Mouse (Mus musculus): Measurements from ENCODE around the gene Prkaca. TPM values are rescaled to one million over a fixed set of nuclear protein-coding genes. Genes with fewer than 3 reads are reported as not detected.

Gene Prkaca
- total and polyA plus RNA-seq, 3 experiments: 14.0 to 27.3 (median 18.5) TPM

DNA sequence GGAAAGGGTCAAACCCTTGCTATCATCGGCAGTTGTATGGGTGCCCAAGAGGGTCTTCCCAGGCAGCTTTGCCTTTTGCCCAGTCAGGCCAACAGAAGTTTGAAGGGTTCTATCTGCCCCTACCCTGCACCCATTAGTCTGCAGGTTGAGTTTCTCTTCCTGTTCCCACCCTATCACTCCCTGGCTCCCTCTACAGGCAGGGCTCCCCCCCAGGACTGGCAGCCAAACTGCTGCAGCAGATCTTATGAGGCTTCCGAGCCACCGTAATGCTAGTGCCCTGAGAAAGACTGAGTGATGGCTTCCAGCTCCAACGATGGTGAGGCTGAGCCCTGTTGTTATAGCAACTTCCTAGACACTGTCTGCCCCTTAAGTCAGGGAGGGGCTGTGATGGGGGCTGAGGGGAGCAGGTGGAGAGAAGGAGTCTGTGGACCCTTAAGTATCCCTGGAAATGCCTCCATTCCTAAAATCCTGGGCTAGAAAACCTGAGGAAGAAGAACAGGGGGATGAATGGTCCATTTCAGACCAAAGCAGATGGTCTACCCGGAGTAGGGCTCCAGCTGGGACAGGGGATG is 4.1 kb downstream of the Prkaca start:
- Histone ChIP-seq H3K4me1 (ENCODE audit: control insufficient read depth in 1 of 2, insufficient read depth in 2 of 2) (peaks cover 7 to 48% of the 10 kb centered on the region in 2 experiments), H3K79me2 (replicated peaks; ENCODE audit: control insufficient read depth, extremely low read depth, insufficient read depth, poor library complexity, severe bottlenecking) (peaks cover 3% of the 10 kb centered on the region; the same call in 1 of the 2 replicates), H3K36me3 (replicated peaks in 1 of 2; ENCODE audit: control insufficient read depth in 1 of 2, insufficient read depth in 1 of 2, low read length in 1 of 2) (peaks cover 11 to 32% of the 10 kb centered on the region in 2 experiments), H3K9me3 (replicated peaks; ENCODE audit: low read length) (no peaks in the 10 kb centered on the region), H3K9ac (ENCODE audit: insufficient read depth, low read depth) (no peak overlapping the region), H3K4me3 (replicated peaks in 1 of 3; ENCODE audit: low read depth in 2 of 3, low read length in 2 of 3, poor library complexity in 1 of 3) (no peak overlapping the region), H3K4me2 (ENCODE audit: insufficient read depth, low read depth, poor library complexity, severe bottlenecking) (no peak overlapping the region), H3K27ac (ENCODE audit: insufficient read depth, low read depth) (no peak overlapping the region), H3K27me3 (replicated peaks) (no peaks in the 10 kb centered on the region)
- TF ChIP-seq CTCF (conservative IDR thresholded peaks at IDR 0.05 in 1 of 2, IDR thresholded peaks at IDR 0.05 in 1 of 2; ENCODE audit: low read depth in 2 of 2, low read length in 2 of 2): peak in 1 of 2 experiments; percentile 33; a peak in 2 of 4 replicates
- no peak for TF ChIP-seq NRF1 (IDR thresholded peaks at IDR 0.05; ENCODE audit: low read depth, low read length)
- dilution Hi-C loops (cut with MboI; ENCODE audit: extremely low pct_ligation_motif_present, extremely low pct_unique_long_range_greater_than_20kb, low sequenced_read_pairs) (no loop called here), in situ Hi-C loops (cut with MboI; ENCODE audit: low pct_ligation_motif_present, low pct_unique_long_range_greater_than_20kb, low sequenced_read_pairs) (no loop called here)
- no peak for DNase-seq (ENCODE audit: extremely low read depth)

DNA sequence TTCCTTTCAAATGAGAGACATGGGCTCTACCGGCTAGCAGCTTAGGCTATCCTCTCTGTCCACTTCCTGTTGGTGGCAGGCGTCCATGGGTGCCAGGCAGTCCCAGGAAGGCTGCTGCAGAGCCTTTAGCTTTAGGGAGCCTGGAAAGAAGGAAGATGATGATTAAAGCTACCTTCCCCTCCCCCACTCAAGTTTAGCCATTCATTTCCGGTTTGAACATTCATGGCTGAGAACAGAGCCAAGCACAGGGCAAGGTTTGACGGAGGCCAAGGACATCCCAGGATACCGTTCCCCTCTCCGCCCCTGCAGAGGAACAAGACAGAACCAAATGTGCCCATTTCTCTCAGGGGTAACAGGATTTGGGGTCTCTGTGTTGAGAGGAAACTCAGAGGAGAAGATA is 4.9 kb downstream of the Prkaca start:
- Histone ChIP-seq H3K79me2 (replicated peaks; ENCODE audit: control insufficient read depth, extremely low read depth, insufficient read depth, poor library complexity, severe bottlenecking) (peaks cover 3% of the 10 kb centered on the region; the same call in 1 of the 2 replicates), H3K36me3 (replicated peaks in 1 of 2; ENCODE audit: control insufficient read depth in 1 of 2, insufficient read depth in 1 of 2, low read length in 1 of 2) (peaks cover 14 to 39% of the 10 kb centered on the region in 2 experiments), H3K9ac (ENCODE audit: insufficient read depth, low read depth) (no peak overlapping the region), H3K27ac (ENCODE audit: insufficient read depth, low read depth) (no peak overlapping the region), H3K4me1 (ENCODE audit: control insufficient read depth in 1 of 2, insufficient read depth in 2 of 2) (peaks cover 7 to 44% of the 10 kb centered on the region in 2 experiments), H3K9me3 (replicated peaks; ENCODE audit: low read length) (no peaks in the 10 kb centered on the region), H3K4me2 (ENCODE audit: insufficient read depth, low read depth, poor library complexity, severe bottlenecking) (no peak overlapping the region), H3K4me3 (replicated peaks in 1 of 3; ENCODE audit: low read depth in 2 of 3, low read length in 2 of 3, poor library complexity in 1 of 3) (no peak overlapping the region), H3K27me3 (replicated peaks) (no peaks in the 10 kb centered on the region)
- no peak for DNase-seq (ENCODE audit: extremely low read depth)
- TF ChIP-seq USF2 (conservative IDR thresholded peaks at IDR 0.05; ENCODE audit: low read depth, low read length) (no peak), ZKSCAN1 (IDR thresholded peaks at IDR 0.05; ENCODE audit: borderline replicate concordance, low read depth, low read length) (no peak), HCFC1 (IDR thresholded peaks at IDR 0.05; ENCODE audit: low read depth, low read length) (no peak), ELF1 (IDR thresholded peaks at IDR 0.05; ENCODE audit: low read depth, low read length) (no peak), ETS1 (conservative IDR thresholded peaks at IDR 0.05; ENCODE audit: low read depth, low read length) (no peak), SIN3A (IDR thresholded peaks at IDR 0.05; ENCODE audit: low read length) (no peak), IRF4 (IDR thresholded peaks at IDR 0.05; ENCODE audit: low read depth, low read length) (no peak), JUND (conservative IDR thresholded peaks at IDR 0.05; ENCODE audit: low read depth, low read length) (no peak), GABPA (IDR thresholded peaks at IDR 0.05; ENCODE audit: insufficient replicate concordance, low read depth, low read length) (no peak), NRF1 (IDR thresholded peaks at IDR 0.05; ENCODE audit: low read depth, low read length) (no peak), ZMIZ1 (IDR thresholded peaks at IDR 0.05; ENCODE audit: low read depth, low read length) (no peak), ZC3H11A (IDR thresholded peaks at IDR 0.05; ENCODE audit: low read depth, low read length) (no peak), MAZ (IDR thresholded peaks at IDR 0.05; ENCODE audit: low read depth, low read length) (no peak)
- dilution Hi-C loops (cut with MboI; ENCODE audit: extremely low pct_ligation_motif_present, extremely low pct_unique_long_range_greater_than_20kb, low sequenced_read_pairs) (no loop called here), in situ Hi-C loops (cut with MboI; ENCODE audit: low pct_ligation_motif_present, low pct_unique_long_range_greater_than_20kb, low sequenced_read_pairs) (no loop called here)
